Mouse (Mus musculus) ES-Bruce4 (cell line): Measurements from ENCODE around the gene Dcaf17. TPM values are rescaled to one million over a fixed set of nuclear protein-coding genes. Genes with fewer than 3 reads are reported as not detected.

Experiments used
- H3K27ac ChIP-seq: 2 replicates; pipeline ENCODE4 v1.5.1; 2012; ENCODE audit warnings: low read length, inconsistent platforms; ENCODE audit not compliant: insufficient read depth
- H3K27me3 ChIP-seq: 2 replicates; pipeline ENCODE4 v1.6.1; 2012; ENCODE audit warnings: mild to moderate bottlenecking, low read length, inconsistent platforms; ENCODE audit not compliant: control insufficient read depth, poor library complexity, insufficient read depth, severe bottlenecking
- H3K36me3 ChIP-seq: 2 replicates; pipeline ENCODE4 v1.6.1; 2012; ENCODE audit warnings: inconsistent platforms, mild to moderate bottlenecking, low read length, moderate library complexity; ENCODE audit not compliant: control insufficient read depth, poor library complexity, insufficient read depth, severe bottlenecking
- H3K4me1 ChIP-seq: one replicate; pipeline ENCODE4 v1.8.1; 2011; ENCODE audit warnings: low read length; ENCODE audit not compliant: control insufficient read depth, insufficient read depth
- H3K4me3 ChIP-seq: 2 replicates; pipeline ENCODE4 v1.5.1; 2011; ENCODE audit warnings: low read depth, mild to moderate bottlenecking, low read length
- H3K9ac ChIP-seq: 2 replicates; pipeline ENCODE4 v1.6.1; 2012; ENCODE audit warnings: low read depth, mild to moderate bottlenecking, inconsistent platforms; ENCODE audit not compliant: poor library complexity, severe bottlenecking
- H3K9me3 ChIP-seq: replicated peaks from 2 replicates; pipeline ENCODE4 v1.6.1; 2012; ENCODE audit warnings: mild to moderate bottlenecking, low read length, inconsistent platforms; ENCODE audit not compliant: control insufficient read depth, poor library complexity, insufficient read depth, severe bottlenecking
- CTCF ChIP-seq: IDR thresholded peaks from one replicate; pipeline ENCODE4 v1.8.1; 2011; ENCODE audit warnings: low read depth, low read length
- EP300 ChIP-seq: IDR thresholded peaks from 2 replicates; pipeline ENCODE4 v1.6.1; 2011; ENCODE audit warnings: low read depth, low read length; ENCODE audit not compliant: insufficient read depth
- POLR2A ChIP-seq: IDR thresholded peaks from one replicate; pipeline ENCODE4 v1.8.1; 2011; ENCODE audit warnings: low read length; ENCODE audit not compliant: insufficient read depth
- polyA plus RNA-seq: library from polyadenylated mRNA; stranded (reverse); fragments of >200 nt; gene quantifications from 2 replicates; pipeline ENCODE4 v1.2.4, GENCODE M21; 2011; ENCODE audit warnings: low read depth; ENCODE audit not compliant: missing spikeins, insufficient read depth, insufficient read length

Dcaf17 gene
- polyA plus RNA-seq, 1 experiment = 52.8 TPM

DNA sequence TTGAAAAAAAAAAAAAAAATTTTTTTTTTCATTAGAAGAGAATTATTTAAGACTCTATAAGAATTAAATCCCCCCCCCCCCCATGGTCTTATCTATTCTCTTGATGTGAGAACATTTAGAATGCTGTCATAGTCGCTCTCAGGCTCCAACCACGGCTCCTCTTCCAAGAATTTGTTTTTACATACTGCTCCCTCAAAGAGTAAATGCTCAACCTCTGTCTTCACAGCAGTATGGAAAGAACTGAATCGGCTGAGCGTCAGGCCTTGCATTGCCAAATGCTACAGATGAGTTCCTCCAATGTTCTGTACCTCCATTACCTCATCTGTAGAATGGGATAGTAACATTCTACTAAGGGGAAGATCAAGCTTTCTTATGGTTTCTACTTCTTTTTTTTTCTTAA, 16.5 kb downstream of the Dcaf17 start:
- no peaks in the 10 kb centered on the region for H3K27me3 ChIP-seq
- H3K4me1 ChIP-seq = no peaks in the 10 kb centered on the region
- TF ChIP-seq CTCF = no peak
- TF ChIP-seq EP300 = no peak
- no peak for TF ChIP-seq POLR2A
- no peaks in the 10 kb centered on the region for H3K9me3 ChIP-seq
- no peak overlapping the region for H3K9ac ChIP-seq
- no peak overlapping the region for H3K27ac ChIP-seq
- H3K36me3 ChIP-seq = peaks cover 2% of the 10 kb centered on the region; the same call in 1 of the 2 replicates
- H3K4me3 ChIP-seq = no peak overlapping the region

GRCm38 (mm10) chr2:71073330-71073729, 18.2 kb downstream of the Dcaf17 start:
- H3K9me3 ChIP-seq = no peaks in the 10 kb centered on the region
- H3K4me1 ChIP-seq = no peaks in the 10 kb centered on the region
- peaks cover 2% of the 10 kb centered on the region; the same call in 1 of the 2 replicates for H3K36me3 ChIP-seq
- H3K27me3 ChIP-seq = no peaks in the 10 kb centered on the region
- TF ChIP-seq EP300 (no peak), CTCF (no peak), POLR2A (no peak)
- H3K27ac ChIP-seq = no peak overlapping the region
- no peak overlapping the region for H3K9ac ChIP-seq
- no peak overlapping the region for H3K4me3 ChIP-seq

- TF ChIP-seq CTCF (no peak), POLR2A (no peak), EP300 (no peak)
Observed at GRCm38 (mm10) chr2:71073828-71074227, 18.7 kb downstream of the Dcaf17 start.

DNA sequence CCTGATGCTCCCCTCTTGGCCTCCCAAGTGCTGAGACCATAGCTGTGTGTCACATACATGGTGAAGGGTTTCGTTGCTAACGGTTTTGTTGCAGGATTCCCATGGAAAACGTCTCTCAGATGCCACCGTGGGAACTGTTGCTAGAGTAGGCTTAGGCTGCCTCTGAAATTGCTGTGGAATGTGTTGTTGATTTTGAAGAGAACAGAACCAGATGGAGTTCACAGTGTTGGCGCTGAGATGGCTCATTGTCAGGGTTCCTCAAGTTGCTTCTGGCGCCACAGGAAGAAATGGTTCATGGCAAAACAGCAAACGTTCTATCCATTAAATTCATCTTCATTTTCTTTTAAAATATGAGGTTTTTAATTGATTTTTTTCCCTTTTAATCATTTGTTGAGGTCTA, 27.3 kb downstream of the Dcaf17 start:
- Histone ChIP-seq H3K4me1 (no peaks in the 10 kb centered on the region), H3K4me3 (no peak overlapping the region), H3K9ac (no peak overlapping the region), H3K27ac (no peak overlapping the region), H3K9me3 (no peaks in the 10 kb centered on the region), H3K36me3 (peaks cover 2% of the 10 kb centered on the region; the same call in 1 of the 2 replicates), H3K27me3 (no peaks in the 10 kb centered on the region)
- TF ChIP-seq EP300 = no peak
- no peak for TF ChIP-seq POLR2A
- no peak for TF ChIP-seq CTCF

More at GRCm38 (mm10) chr2:71073828-71074227, 18.7 kb downstream of the Dcaf17 start:
- no peaks in the 10 kb centered on the region for H3K27me3 ChIP-seq
- peaks cover 2% of the 10 kb centered on the region; the same call in 1 of the 2 replicates for H3K36me3 ChIP-seq
- no peaks in the 10 kb centered on the region for H3K9me3 ChIP-seq
- no peak overlapping the region for H3K9ac ChIP-seq
- no peak overlapping the region for H3K27ac ChIP-seq
- no peak overlapping the region for H3K4me3 ChIP-seq
- H3K4me1 ChIP-seq = no peaks in the 10 kb centered on the region

DNA sequence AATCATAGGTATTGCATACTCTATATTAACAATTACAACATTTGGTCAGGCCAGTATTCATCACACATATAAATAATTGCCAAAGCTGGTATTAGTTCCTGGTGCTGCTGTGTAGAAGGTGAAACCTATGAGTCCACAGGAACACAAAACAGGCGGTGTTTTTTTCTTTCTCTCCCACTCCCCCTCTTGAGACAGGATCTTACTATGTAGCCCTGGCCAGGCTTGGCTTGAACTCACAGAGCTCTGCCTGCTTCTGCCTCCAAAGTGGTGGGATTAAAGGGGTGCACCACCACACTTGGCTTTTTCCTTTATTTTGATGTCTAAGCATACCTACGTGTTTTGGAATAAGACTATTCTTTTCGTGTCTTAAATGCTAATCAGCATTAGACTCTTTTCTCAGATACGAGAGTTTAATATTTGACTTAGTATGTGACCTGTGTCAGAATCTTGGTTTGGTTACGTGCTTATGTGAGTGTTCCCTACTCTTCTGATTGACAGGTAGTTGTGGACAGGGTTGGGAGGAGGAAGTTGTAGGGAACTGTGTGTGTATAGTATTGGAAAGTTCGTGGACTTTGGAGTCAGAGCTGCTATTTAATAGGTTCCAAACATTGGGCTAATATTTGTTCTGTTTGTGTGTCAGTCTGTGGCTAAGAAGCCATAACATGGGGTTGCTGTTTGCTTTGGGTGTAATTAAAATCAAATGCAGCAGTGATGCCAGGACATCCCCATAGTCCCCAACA, 28.5 kb downstream of the Dcaf17 start:
- H3K27me3 ChIP-seq = no peaks in the 10 kb centered on the region
- H3K27ac ChIP-seq = no peak overlapping the region
- no peak overlapping the region for H3K9ac ChIP-seq
- H3K36me3 ChIP-seq = peaks cover 6% of the 10 kb centered on the region
- H3K4me3 ChIP-seq = no peak overlapping the region
- H3K9me3 ChIP-seq = no peaks in the 10 kb centered on the region
- no peaks in the 10 kb centered on the region for H3K4me1 ChIP-seq
- TF ChIP-seq POLR2A (no peak), CTCF (no peak), EP300 (no peak)

DNA sequence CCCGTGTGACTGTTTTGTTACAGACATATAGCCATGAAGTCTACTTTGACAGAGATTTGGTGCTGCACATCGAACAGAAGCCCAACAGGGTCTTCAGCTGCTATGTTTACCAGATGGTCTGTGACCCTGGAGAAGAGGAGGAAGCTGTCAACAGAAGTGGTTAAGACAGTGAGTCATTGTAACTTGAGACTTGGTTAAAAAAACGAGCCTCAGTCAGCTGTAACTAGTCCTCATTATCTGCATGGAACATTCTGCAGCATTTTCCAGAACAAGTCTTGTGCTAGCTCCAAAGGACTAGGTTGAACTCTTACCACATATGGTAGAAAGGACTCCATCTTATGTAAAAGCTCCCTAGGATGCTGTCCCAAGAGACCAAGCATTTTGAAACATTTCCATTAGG, 34.6 kb downstream of the Dcaf17 start:
- Histone ChIP-seq H3K9me3 (no peaks in the 10 kb centered on the region), H3K27ac (no peak overlapping the region), H3K4me3 (no peak overlapping the region), H3K4me1 (no peaks in the 10 kb centered on the region), H3K36me3 (peaks cover 23% of the 10 kb centered on the region), H3K9ac (no peak overlapping the region), H3K27me3 (no peaks in the 10 kb centered on the region)
- TF ChIP-seq CTCF (no peak), EP300 (no peak), POLR2A (no peak)
